Mouse (Mus musculus) kidney, postnatal 14 days (tissue): ENCODE measurements at regions not wholly inside any gene's neighbourhood (a gene's known extent, or its start where the extent isn't known, plus 50 kb on each side); places are given as distances from the start of the nearest gene placed in this dataset.

Source experiments
- DNase-seq: peaks from one replicate; pipeline ENCODE4 v3.0.0; 2022; ENCODE audit warnings: mixed read lengths

- DNase-seq: no peak
Measured at GRCm38 (mm10) chr16:51690861-51691260, 340.2 kb upstream of the Cblb start.

DNA sequence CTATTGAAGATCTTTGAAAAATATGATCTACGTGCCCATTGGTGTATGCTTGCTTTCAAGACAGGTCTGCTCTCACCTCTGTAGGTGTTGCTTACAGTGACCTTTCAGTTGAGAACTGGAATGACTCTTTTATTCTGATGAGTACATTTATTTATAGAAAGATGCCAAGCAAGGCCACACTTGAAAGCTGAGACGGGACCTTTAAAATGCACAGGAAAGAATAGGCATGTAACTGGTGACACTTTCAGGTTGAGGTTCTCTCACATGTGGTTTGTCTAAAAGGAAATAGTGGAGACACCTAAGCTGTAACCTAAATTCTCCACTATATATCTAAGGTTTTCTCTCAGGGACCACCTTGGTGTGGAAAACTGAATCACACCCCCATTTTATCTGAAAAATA lies 326.0 kb upstream of the Cblb start:
- DNase-seq: no peak

DNA sequence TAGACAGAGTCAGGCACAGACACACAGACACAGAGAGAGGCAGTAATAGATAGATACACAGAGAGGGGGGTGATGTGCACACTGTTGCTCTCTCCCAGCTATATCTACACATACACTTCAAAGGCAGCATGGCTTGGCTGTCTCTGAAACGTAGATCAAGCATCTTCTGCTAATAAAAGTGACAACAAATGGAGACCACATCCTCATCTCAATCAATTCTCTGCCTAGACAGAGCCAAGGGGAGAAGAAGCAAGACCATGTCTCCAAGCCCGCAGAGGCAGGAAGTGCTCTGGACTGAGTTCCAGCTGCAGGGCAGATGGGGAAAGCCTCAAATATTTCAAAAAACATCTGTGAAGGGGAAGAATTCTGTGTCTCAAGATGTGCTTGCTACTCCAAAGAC lies 312.3 kb upstream of the Cblb start:
- DNase-seq: no peak

- no peak for DNase-seq
Measured at GRCm38 (mm10) chr16:51719637-51720036, 311.4 kb upstream of the Cblb start.

- DNase-seq: no peak
Measured at GRCm38 (mm10) chr16:51722682-51723081, 308.3 kb upstream of the Cblb start.

GRCm38 (mm10) chr16:51741875-51742274 lies 289.1 kb upstream of the Cblb start:
- no peak for DNase-seq

DNA sequence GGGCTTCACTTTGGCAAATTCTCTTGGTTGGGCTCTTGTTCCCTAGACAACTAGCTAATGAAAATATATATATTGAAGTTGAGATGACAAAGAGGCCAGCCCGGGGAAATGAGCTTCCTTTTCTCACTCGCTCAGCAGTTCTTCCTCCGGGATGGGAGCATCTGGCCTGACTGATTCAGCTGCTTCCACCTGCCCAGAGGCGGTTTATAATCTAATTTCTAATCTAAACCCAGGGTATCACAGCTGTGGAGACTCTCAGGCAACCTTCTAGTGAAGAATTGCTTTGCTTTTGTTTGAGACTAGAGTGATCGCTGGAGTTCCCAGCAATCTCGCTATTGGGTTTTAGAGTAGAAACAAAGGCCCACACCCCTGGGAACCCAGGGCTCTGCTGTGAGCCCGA lies 279.1 kb upstream of the Cblb start:
- no peak for DNase-seq

DNA sequence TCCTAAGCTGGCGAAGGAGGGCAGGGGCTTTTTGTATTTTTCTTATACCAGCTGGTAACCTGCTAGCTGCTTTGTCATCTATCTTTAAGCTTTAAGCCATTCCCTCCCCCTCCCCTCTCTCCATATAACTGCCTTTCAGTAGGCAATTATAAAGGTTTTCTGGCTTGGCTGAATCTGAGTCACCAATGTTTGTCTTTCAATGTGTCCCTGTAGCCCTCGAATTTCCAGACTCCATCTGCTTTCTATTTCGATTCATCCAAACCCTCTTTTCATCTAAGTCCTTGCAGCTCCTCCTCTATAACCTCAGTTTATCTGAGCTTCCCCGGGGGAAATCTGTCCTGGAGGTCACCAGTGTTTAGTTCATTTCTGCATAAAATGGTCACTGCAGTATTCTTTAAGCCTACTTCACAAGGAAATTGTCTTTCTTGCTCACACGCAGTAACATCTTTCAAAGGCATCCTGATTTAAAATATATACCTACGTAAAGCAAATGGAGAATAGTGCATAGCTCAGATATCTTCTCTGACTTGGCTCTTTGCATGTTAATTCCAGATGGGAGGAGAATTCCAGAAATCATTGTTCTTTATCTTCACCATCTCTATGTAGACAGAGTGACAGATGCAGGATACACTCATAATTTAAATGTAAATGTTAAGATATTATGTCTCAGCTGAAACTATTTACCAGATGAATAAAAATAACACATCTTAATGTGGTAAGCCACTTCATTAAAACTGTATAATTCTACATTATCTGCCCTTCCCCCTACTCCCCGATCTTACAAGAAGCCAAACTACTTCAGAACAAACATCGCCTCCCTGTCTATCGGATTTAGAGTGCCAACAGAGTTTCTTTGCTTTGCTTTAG lies 272.4 kb upstream of the Cblb start:
- no peak for DNase-seq

DNA sequence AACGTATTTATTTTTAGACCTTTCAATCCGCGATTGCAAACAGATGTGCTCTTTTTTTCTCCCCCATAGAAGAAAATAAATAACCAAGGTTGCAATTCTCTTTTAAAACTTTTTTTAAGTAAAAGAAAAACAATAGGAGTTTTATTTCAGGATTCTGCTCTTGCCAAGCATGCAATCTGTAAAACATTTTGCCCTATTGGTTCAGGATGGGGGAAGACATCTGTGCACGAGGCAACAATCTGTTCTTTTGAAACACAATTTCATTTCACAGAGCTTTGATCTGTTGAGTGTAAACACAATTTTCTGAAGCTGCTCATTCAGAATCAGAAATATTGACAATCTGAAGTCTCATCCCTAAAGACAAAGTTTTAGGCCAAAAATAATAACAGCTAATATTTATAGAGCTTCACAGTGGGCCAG lies 271.8 kb upstream of the Cblb start:
- DNase-seq: no peak

- DNase-seq: peak; percentile 65
Measured at GRCm38 (mm10) chr16:51767556-51767955, 263.5 kb upstream of the Cblb start.

GRCm38 (mm10) chr16:51778920-51779319 lies 252.1 kb upstream of the Cblb start:
- DNase-seq: no peak

GRCm38 (mm10) chr16:51795003-51795402 lies 236.0 kb upstream of the Cblb start:
- no peak for DNase-seq

DNA sequence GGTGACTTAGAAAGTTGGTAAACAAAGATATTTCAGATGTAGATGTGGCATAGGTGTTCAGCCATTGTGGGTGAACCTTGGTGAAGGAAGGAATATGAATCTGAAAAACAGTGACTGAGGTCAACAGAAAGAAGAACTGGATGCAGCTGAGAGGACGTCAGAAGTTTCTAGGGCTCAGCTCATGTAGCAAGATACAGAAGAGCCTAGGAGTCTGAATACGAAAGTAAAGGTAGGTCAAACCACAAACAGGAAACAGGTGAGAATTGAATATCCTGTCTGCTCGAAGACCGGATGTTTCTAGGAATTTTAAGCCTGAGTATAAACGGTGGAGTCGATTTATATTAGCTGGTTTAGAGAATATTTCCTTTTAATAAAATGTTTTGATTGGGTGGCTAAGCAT lies 223.7 kb upstream of the Cblb start:
- DNase-seq: no peak

GRCm38 (mm10) chr16:51809120-51809519 lies 221.9 kb upstream of the Cblb start:
- DNase-seq: no peak

GRCm38 (mm10) chr16:51811073-51811472 lies 220.0 kb upstream of the Cblb start:
- DNase-seq: no peak

DNA sequence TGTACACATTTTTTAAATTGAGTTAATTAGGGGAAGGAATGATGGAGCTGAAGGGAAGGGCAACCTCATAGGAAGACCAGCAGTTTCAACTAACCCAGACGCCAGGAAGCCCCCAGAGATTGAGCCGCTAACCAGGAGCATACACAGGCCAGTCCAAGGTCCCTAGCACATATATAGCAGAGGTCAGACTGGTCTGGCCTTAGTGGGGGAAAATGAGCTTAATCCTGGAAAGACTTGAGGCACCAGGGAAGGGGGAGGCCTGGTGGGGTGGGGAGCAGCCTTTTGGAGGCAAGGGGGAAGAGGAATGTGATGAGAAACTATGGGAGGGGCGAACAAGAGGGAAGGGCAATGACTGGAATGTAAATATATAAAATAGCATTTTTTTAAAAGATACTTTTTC lies 188.3 kb upstream of the Cblb start:
- no peak for DNase-seq

DNA sequence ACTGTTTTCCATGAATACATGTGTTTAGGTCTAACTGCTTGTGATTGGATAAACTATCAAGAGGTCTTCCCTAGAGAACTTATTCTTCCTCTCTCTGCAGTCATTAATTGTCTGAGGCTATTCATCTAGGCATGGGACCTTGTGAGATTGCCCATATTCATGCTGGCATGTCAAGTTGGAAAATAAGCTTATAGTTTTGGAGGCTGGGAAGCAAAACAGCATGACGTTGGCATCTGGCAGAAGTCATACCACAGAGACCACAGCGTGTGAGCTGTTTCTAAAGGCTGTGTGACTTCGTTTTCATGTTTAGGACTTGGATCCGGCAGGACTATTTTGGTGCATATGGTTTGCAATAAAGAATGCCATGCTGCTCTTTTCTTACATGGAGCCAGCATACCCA lies 185.5 kb upstream of the Cblb start:
- DNase-seq: no peak

- no peak for DNase-seq
Measured at GRCm38 (mm10) chr16:51880711-51881110, 150.3 kb upstream of the Cblb start.

- DNase-seq: no peak
Measured at GRCm38 (mm10) chr16:51881127-51881526, 149.9 kb upstream of the Cblb start.

- DNase-seq: no peak
Measured at GRCm38 (mm10) chr16:51883813-51884212, 147.2 kb upstream of the Cblb start.

- no peak for DNase-seq
Measured at GRCm38 (mm10) chr16:51887496-51887895, 143.5 kb upstream of the Cblb start.

- no peak for DNase-seq
Measured at GRCm38 (mm10) chr16:51905588-51905987, 125.4 kb upstream of the Cblb start.

DNA sequence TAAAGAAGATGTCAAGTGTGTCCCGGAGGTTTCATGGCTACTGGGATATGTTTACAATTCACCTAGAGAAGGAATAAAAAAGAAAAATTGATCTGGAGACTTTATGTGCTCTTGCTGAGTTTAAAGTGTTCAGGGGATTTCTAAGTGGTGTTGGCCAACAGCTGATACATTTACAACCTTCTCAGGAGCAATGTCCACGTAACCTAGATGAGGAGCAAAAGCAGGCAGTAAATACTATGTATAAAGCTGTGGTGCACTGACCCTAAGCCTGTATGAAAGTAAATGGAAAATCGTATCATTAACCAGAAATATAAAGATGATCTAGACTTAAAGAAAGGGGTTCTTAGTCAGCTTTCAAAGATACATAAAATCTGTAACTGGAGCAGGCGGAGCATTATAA lies 124.3 kb upstream of the Cblb start:
- no peak for DNase-seq

- DNase-seq: no peak
Measured at GRCm38 (mm10) chr16:51910046-51910445, 121.0 kb upstream of the Cblb start.
